24 mouse cellular contexts compared by ENCODE assay signal in genomic region chr8:123020084-123020483, GRCm38 (mm10). TPM values are rescaled to one million over a fixed set of nuclear protein-coding genes. Genes with fewer than 3 reads are reported as not detected.
A peak's percentile ranks its signal among the peaks of the same experiment; 100 is the strongest.
DNase-seq lines count a peak whose midpoint lies in the region; ATAC-seq and TF ChIP-seq lines count a peak whose summit lies in the region.
"Had no signal": no experiment of that assay in that cellular context is flagged by ENCODE, and none has a peak within 500 bp of the region (broad histone marks: within the 10 kb centered on the region; RNA-seq: fewer than 3 reads in every experiment).

No protein-coding gene starts in this region.

- no peaks in the 10 kb centered on the region for H3K9me3 ChIP-seq in stomach, embryonic 16.5 days (replicated peaks; ENCODE audit: control insufficient read depth, low read length)
- H3K9me3 ChIP-seq in stomach, postnatal 0 days (ENCODE audit: control insufficient read depth, low read length) = no peaks in the 10 kb centered on the region
- no peaks in the 10 kb centered on the region for H3K9me3 ChIP-seq in forebrain, embryonic 16.5 days (ENCODE audit: control insufficient read depth, low read length)
- H3K9me3 ChIP-seq: embryonic facial prominence, embryonic 10.5 days; embryonic facial prominence, embryonic 12.5 days; forebrain, embryonic 13.5 days; forebrain, embryonic 15.5 days; G1E had no signal

- no peak overlapping the region for H3K4me3 ChIP-seq in stomach, embryonic 16.5 days (replicated peaks; ENCODE audit: low read length)
- no peak overlapping the region for H3K4me3 ChIP-seq in stomach, postnatal 0 days (ENCODE audit: low read depth, low read length)
- H3K4me3 ChIP-seq in forebrain, embryonic 16.5 days (replicated peaks; ENCODE audit: low read length) = no peak overlapping the region
- H3K4me3 ChIP-seq: embryonic facial prominence, embryonic 10.5 days; embryonic facial prominence, embryonic 12.5 days; forebrain, embryonic 13.5 days; forebrain, embryonic 15.5 days had no signal

- no peaks in the 10 kb centered on the region for H3K36me3 ChIP-seq in stomach, embryonic 16.5 days (ENCODE audit: control insufficient read depth, insufficient read depth, low read length)
- no peaks in the 10 kb centered on the region for H3K36me3 ChIP-seq in stomach, postnatal 0 days (ENCODE audit: control insufficient read depth, insufficient read depth, low read length)
- no peaks in the 10 kb centered on the region for H3K36me3 ChIP-seq in splenic B cell, adult 2 months (ENCODE audit: control insufficient read depth, insufficient read depth, low read length, poor library complexity, severe bottlenecking)
- no peaks in the 10 kb centered on the region for H3K36me3 ChIP-seq in forebrain, embryonic 16.5 days (ENCODE audit: control insufficient read depth, insufficient read depth)
- H3K36me3 ChIP-seq: forebrain, embryonic 15.5 days had no signal

- ATAC-seq in stomach, embryonic 16.5 days (ENCODE audit: insufficient read depth, low FRiP score) = no peak
- ATAC-seq in stomach, postnatal 0 days (ENCODE audit: low FRiP score, low TSS enrichment) = no peak
- no peak for ATAC-seq in forebrain, embryonic 16.5 days
- ATAC-seq: activated CD4-positive, CD25-positive, alpha-beta regulatory T cell, adult 4 months; forebrain, embryonic 13.5 days; forebrain, embryonic 15.5 days; Patski had no signal

- peaks cover 49% of the 10 kb centered on the region for H3K4me1 ChIP-seq in stomach, embryonic 16.5 days (ENCODE audit: control insufficient read depth, insufficient read depth, low read length)
- H3K4me1 ChIP-seq in stomach, postnatal 0 days (replicated peaks; ENCODE audit: control insufficient read depth, insufficient read depth) = peaks cover 6% of the 10 kb centered on the region; the same call in 1 of the 2 replicates
- H3K4me1 ChIP-seq in forebrain, embryonic 16.5 days (replicated peaks; ENCODE audit: control insufficient read depth, insufficient read depth, low read length) = peaks cover 18% of the 10 kb centered on the region

- 58% methylated on average over 2 of the region's 2 CpGs for WGBS in stomach, embryonic 16.5 days
- WGBS in stomach, postnatal 0 days = 49% methylated on average over 2 of the region's 2 CpGs
- 79% methylated on average over 2 of the region's 2 CpGs for WGBS in forebrain, embryonic 16.5 days

- no peak overlapping the region for H3K9ac ChIP-seq in stomach, embryonic 16.5 days (ENCODE audit: low read length)
- H3K9ac ChIP-seq in stomach, postnatal 0 days (ENCODE audit: low read length) = no peak overlapping the region
- H3K9ac ChIP-seq in forebrain, embryonic 16.5 days (replicated peaks; ENCODE audit: low read depth, low read length) = no peak overlapping the region
- H3K9ac ChIP-seq: embryonic facial prominence, embryonic 12.5 days; forebrain, embryonic 13.5 days; forebrain, embryonic 15.5 days had no signal

- no peak for TF ChIP-seq CTCF in stomach, postnatal 0 days (IDR thresholded peaks at IDR 0.05; ENCODE audit: low read depth)

- no peak overlapping the region for H3K4me2 ChIP-seq in stomach, embryonic 16.5 days (ENCODE audit: low read depth, low read length)
- no peak overlapping the region for H3K4me2 ChIP-seq in stomach, postnatal 0 days (replicated peaks; ENCODE audit: low read depth)
- H3K4me2 ChIP-seq in forebrain, embryonic 16.5 days (ENCODE audit: low read length) = no peak overlapping the region
- H3K4me2 ChIP-seq: embryonic facial prominence, embryonic 12.5 days; forebrain, embryonic 13.5 days; forebrain, embryonic 15.5 days had no signal

- peak overlapping the region; percentile 67; the same call in 1 of the 2 replicates for H3K27ac ChIP-seq in stomach, embryonic 16.5 days (ENCODE audit: low read length)
- no peak overlapping the region for H3K27ac ChIP-seq in stomach, postnatal 0 days (replicated peaks)
- no peak overlapping the region for H3K27ac ChIP-seq in forebrain, embryonic 16.5 days (ENCODE audit: low read length)
- H3K27ac ChIP-seq: embryonic facial prominence, embryonic 10.5 days; embryonic facial prominence, embryonic 12.5 days; forebrain, embryonic 13.5 days; forebrain, embryonic 15.5 days had no signal

- H3K27me3 ChIP-seq in stomach, embryonic 16.5 days (ENCODE audit: control insufficient read depth, insufficient read depth, low read length) = no peaks in the 10 kb centered on the region
- H3K27me3 ChIP-seq in stomach, postnatal 0 days (ENCODE audit: control insufficient read depth, insufficient read depth, low read length) = no peaks in the 10 kb centered on the region
- H3K27me3 ChIP-seq in splenic B cell, adult 2 months (ENCODE audit: control insufficient read depth, insufficient read depth, low read length, poor library complexity, severe bottlenecking) = no peaks in the 10 kb centered on the region
- H3K27me3 ChIP-seq in forebrain, embryonic 16.5 days (replicated peaks; ENCODE audit: control insufficient read depth, insufficient read depth, low read length) = no peaks in the 10 kb centered on the region
- H3K27me3 ChIP-seq: CH12.LX; embryonic facial prominence, embryonic 12.5 days; forebrain, embryonic 13.5 days; forebrain, embryonic 15.5 days; Patski had no signal

- peak; percentile 68 for DNase-seq in heart, adult 11 months
- DNase-seq in heart, postnatal 10 days = no peak
- no peak for DNase-seq in stomach, postnatal 0 days (ENCODE audit: low spot score)
- DNase-seq in induced T-regulatory cell, adult 2 months (ENCODE audit: low read depth) = peak; percentile 56
- peak; percentile 70 for DNase-seq in splenic B cell, adult 2 months (ENCODE audit: low read depth, low spot score)
- DNase-seq in kidney, adult 8-10 months = no peak
- DNase-seq: adrenal gland, adult 8-10 months; adrenal gland, postnatal 14 days; adrenal gland, postnatal 36 days; cerebellum, adult 11-12 months; cerebellum, adult 2 months; cerebellum, adult 9-10 months; cerebellum, postnatal 10 days; cerebellum, postnatal 25 days had no signal

- no peak for TF ChIP-seq EP300 in stomach, postnatal 0 days (optimal IDR thresholded peaks at IDR 0.05)

- intact Hi-C loops in heart, postnatal 10 days (cut with DNase I) = no loop called here

RNA-seq across cellular contexts. Expression of gene Ankrd11, which starts 22.0 kb away (rescaled TPM):
- total RNA-seq in heart, postnatal 10 days (2021) = 10 to 100 TPM; 83.6 to 84.5 TPM
- 23.1 and 24.6 TPM in 2 replicates for polyA plus RNA-seq in stomach, embryonic 16.5 days (2015; fragmentation: Nextera tagmentation; extraction: Ambion mirVana)
- 35.0 and 35.8 TPM in 2 replicates for polyA plus RNA-seq in stomach, postnatal 0 days (2015; fragmentation: Nextera tagmentation; extraction: Ambion mirVana)
- polyA plus RNA-seq in forebrain, embryonic 16.5 days (2015; fragmentation: Nextera tagmentation; extraction: Ambion mirVana) = 30.3 and 33.6 TPM in 2 replicates

RNA-seq across cellular contexts. Expression of gene Spg7, which starts 42.7 kb away (rescaled TPM):
- 10 to 100 TPM; 72.8 to 80.3 TPM for total RNA-seq in heart, postnatal 10 days (2021)
- 43.0 and 44.8 TPM in 2 replicates for polyA plus RNA-seq in stomach, embryonic 16.5 days (2015; fragmentation: Nextera tagmentation; extraction: Ambion mirVana)
- 29.6 and 32.0 TPM in 2 replicates for polyA plus RNA-seq in stomach, postnatal 0 days (2015; fragmentation: Nextera tagmentation; extraction: Ambion mirVana)
- 45.3 and 51.8 TPM in 2 replicates for polyA plus RNA-seq in forebrain, embryonic 16.5 days (2015; fragmentation: Nextera tagmentation; extraction: Ambion mirVana)

Comparison
In these comparisons a context has a peak if more than half of its experiments do, and no peak if none do; other contexts are left out.
1. DNase-seq: peak in heart, adult 11 months (single experiment), induced T-regulatory cell, adult 2 months (single experiment) and splenic B cell, adult 2 months (single experiment); none in heart, postnatal 10 days (0 of 2), stomach, postnatal 0 days (single experiment) and kidney, adult 8-10 months (0 of 2).